Mouse (Mus musculus) heart, postnatal 0 days (tissue): ENCODE measurements around the gene Cmip. TPM values are rescaled to one million over a fixed set of nuclear protein-coding genes. Genes with fewer than 3 reads are reported as not detected.

Source experiments
- ATAC-seq: fragments of 200-750 bp; cut with Nextera tagmentation; 2 replicates; pipeline ENCODE4 v1.8.0; 2017; ENCODE audit warnings: low read depth, moderate number of reproducible peaks, moderate library complexity; ENCODE audit not compliant: insufficient read depth
- DNase-seq: peaks from one replicate; pipeline ENCODE4 v3.0.0-alpha.2; 2016; ENCODE audit warnings: low spot score
- H3K27ac ChIP-seq: fragments of 300-500 bp; sonication (generic); 2 replicates; pipeline ENCODE4 v1.5.1; 2014; ENCODE audit warnings: low read depth, mild to moderate bottlenecking
- H3K27me3 ChIP-seq: fragments of 300-500 bp; sonication (generic); 2 replicates; pipeline ENCODE4 v1.6.1; 2014; ENCODE audit warnings: low read length, mixed read lengths; ENCODE audit not compliant: control insufficient read depth, insufficient read depth
- H3K36me3 ChIP-seq: fragments of 300-500 bp; sonication (generic); replicated peaks from 2 replicates; pipeline ENCODE4 v1.6.1; 2014; ENCODE audit warnings: low read length, mixed read lengths; ENCODE audit not compliant: control insufficient read depth, insufficient read depth
- H3K4me1 ChIP-seq: fragments of 300-500 bp; sonication (generic); 2 replicates; pipeline ENCODE4 v1.6.1; 2014; ENCODE audit warnings: antibody characterized with exemption; ENCODE audit not compliant: control insufficient read depth, insufficient read depth
- H3K4me2 ChIP-seq: fragments of 300-500 bp; sonication (generic); 2 replicates; pipeline ENCODE4 v1.6.1; 2014; ENCODE audit warnings: low read depth, mild to moderate bottlenecking, low read length, moderate library complexity
- H3K4me3 ChIP-seq: fragments of 300-500 bp; sonication (generic); 2 replicates; pipeline ENCODE4 v1.5.1; 2014; ENCODE audit warnings: low read depth, low read length
- H3K9ac ChIP-seq: fragments of 300-500 bp; sonication (generic); replicated peaks from 2 replicates; pipeline ENCODE4 v1.6.1; 2014; ENCODE audit warnings: low read depth, low read length, mixed read lengths
- H3K9me3 ChIP-seq: fragments of 300-500 bp; sonication (generic); replicated peaks from 2 replicates; pipeline ENCODE4 v1.6.1; 2016; ENCODE audit warnings: low read length; ENCODE audit not compliant: control insufficient read depth
- CTCF ChIP-seq: IDR thresholded peaks from 2 replicates; pipeline ENCODE4 v1.5.1; 2016; ENCODE audit warnings: antibody characterized with exemption, control low read depth, low read depth
- EP300 ChIP-seq: IDR thresholded peaks from 2 replicates; pipeline ENCODE4 v1.6.1; 2016; ENCODE audit warnings: antibody characterized with exemption, low read depth
- WGBS: fragments of 180-500 bp; shearing (Covaris S2); extraction: QIAGEN DNeasy Blood & Tissue Kit; methylation state at CpG from one replicate; pipeline ENCODE4 v1.1.7; 2014; 5-methylcytosine and 5-hydroxymethylcytosine counted together
- polyA plus RNA-seq: library from polyadenylated mRNA; unstranded; fragments of >200 nt; fragmentation: Nextera tagmentation; extraction: Ambion mirVana; gene quantifications from 2 replicates; pipeline ENCODE4 v1.2.1, GENCODE M21; 2015
- total RNA-seq: library from RNA; depleted of rRNA; stranded (reverse); fragments of >200 nt; gene quantifications from 2 replicates; pipeline ENCODE4 v1.2.3, GENCODE M21; 2014; ENCODE audit warnings: low replicate concordance

Cmip gene
- total and polyA plus RNA-seq, 2 experiments from 2014 or later = 5.7 to 11.1 TPM

GRCm38 (mm10) chr8:117395055-117395454 is 138.2 kb downstream of the Cmip start:
- Histone ChIP-seq H3K4me2 (no peak overlapping the region), H3K4me1 (no peaks in the 10 kb centered on the region), H3K9me3 (no peaks in the 10 kb centered on the region), H3K4me3 (no peak overlapping the region), H3K27me3 (no peaks in the 10 kb centered on the region), H3K36me3 (no peaks in the 10 kb centered on the region), H3K27ac (no peak overlapping the region), H3K9ac (no peak overlapping the region)
- ATAC-seq (no peak), DNase-seq (no peak)
- TF ChIP-seq EP300 = no peak
- no peak for TF ChIP-seq CTCF
- WGBS = 83% methylated on average over 7 of the region's 7 CpGs

GRCm38 (mm10) chr8:117396884-117397283 is 140.0 kb downstream of the Cmip start:
- TF ChIP-seq CTCF (no peak), EP300 (no peak)
- H3K27me3 ChIP-seq = no peaks in the 10 kb centered on the region
- H3K4me3 ChIP-seq = no peak overlapping the region
- no peak overlapping the region for H3K9ac ChIP-seq
- H3K9me3 ChIP-seq = no peaks in the 10 kb centered on the region
- ATAC-seq = no peak
- 90% methylated on average over 4 of the region's 4 CpGs for WGBS
- no peak overlapping the region for H3K4me2 ChIP-seq
- no peak for DNase-seq
- no peaks in the 10 kb centered on the region for H3K36me3 ChIP-seq
- no peaks in the 10 kb centered on the region for H3K4me1 ChIP-seq
- no peak overlapping the region for H3K27ac ChIP-seq

GRCm38 (mm10) chr8:117397751-117398150 is 140.9 kb downstream of the Cmip start:
- DNase-seq (no peak), ATAC-seq (no peak)
- no peak for TF ChIP-seq CTCF
- no peak for TF ChIP-seq EP300
- Histone ChIP-seq H3K4me3 (no peak overlapping the region), H3K27me3 (no peaks in the 10 kb centered on the region), H3K36me3 (no peaks in the 10 kb centered on the region), H3K4me2 (no peak overlapping the region), H3K9me3 (no peaks in the 10 kb centered on the region), H3K27ac (no peak overlapping the region), H3K9ac (no peak overlapping the region), H3K4me1 (no peaks in the 10 kb centered on the region)
- 96% methylated on average over 15 of the region's 15 CpGs for WGBS

DNA sequence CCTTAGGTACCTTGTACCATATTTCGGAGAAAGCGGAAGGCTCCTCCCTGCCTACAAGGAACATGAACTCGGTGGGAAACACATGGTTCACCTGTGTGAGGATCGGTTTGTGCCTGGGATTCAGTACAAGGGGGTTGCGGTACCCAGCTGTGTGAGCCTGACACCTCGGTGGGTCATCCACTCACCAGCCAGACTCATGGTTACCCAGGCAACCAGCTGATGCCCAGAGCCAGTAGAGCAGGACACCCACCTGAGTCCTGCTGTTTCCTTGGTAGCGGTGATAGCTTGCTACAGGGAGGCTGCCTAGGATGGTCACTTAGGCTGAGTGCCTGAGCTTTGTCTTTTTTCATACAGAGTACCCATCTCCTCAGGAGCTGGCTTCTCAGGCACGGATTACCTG is 142.4 kb downstream of the Cmip start:
- no peaks in the 10 kb centered on the region for H3K9me3 ChIP-seq
- no peaks in the 10 kb centered on the region for H3K36me3 ChIP-seq
- H3K4me3 ChIP-seq = no peak overlapping the region
- H3K27me3 ChIP-seq = no peaks in the 10 kb centered on the region
- no peak for TF ChIP-seq CTCF
- TF ChIP-seq EP300 = no peak
- H3K27ac ChIP-seq = no peak overlapping the region
- 0 out of 2 replicates have a peak, but pooled peaks cover 8% of the 10 kb centered on the region for H3K4me1 ChIP-seq
- DNase-seq (no peak), ATAC-seq (no peak)
- WGBS = 85% methylated on average over 8 of the region's 8 CpGs
- H3K4me2 ChIP-seq = no peak overlapping the region
- H3K9ac ChIP-seq = no peak overlapping the region

- DNase-seq (no peak), ATAC-seq (no peak)
- H3K4me3 ChIP-seq = no peak overlapping the region
- no peaks in the 10 kb centered on the region for H3K27me3 ChIP-seq
- no peaks in the 10 kb centered on the region for H3K9me3 ChIP-seq
- WGBS = 77% methylated on average over 6 of the region's 6 CpGs
- H3K27ac ChIP-seq = no peak overlapping the region
- no peak overlapping the region for H3K9ac ChIP-seq
- H3K36me3 ChIP-seq = no peaks in the 10 kb centered on the region
- no peak overlapping the region for H3K4me2 ChIP-seq
- TF ChIP-seq EP300 (no peak), CTCF (no peak)
- H3K4me1 ChIP-seq = 0 out of 2 replicates have a peak, but pooled peaks cover 10% of the 10 kb centered on the region
These were observed 144.0 kb downstream of the Cmip start for GRCm38 (mm10) chr8:117400820-117401219.

DNA sequence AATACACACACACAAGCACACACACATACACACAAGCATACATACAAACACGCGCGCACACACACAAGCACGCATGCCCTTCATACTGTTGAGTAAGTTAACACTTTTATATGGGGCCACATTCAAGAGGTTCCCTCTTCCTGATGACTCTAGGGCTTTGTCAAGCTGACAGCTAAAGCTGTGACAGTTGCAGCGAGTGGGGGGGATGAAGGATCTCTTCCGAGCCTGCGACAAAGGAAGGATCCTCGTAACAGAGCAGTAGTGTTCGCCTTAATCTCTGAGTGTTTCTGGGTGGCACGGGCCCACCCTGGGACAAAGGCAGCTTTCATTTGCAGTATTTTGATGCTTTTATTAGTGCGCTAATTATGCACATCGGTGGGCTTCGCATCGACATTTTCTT is 145.0 kb downstream of the Cmip start:
- WGBS = 86% methylated on average over 14 of the region's 14 CpGs
- no peak overlapping the region for H3K4me2 ChIP-seq
- DNase-seq = no peak
- no peak overlapping the region for H3K4me3 ChIP-seq
- no peak for TF ChIP-seq EP300
- no peak for TF ChIP-seq CTCF
- no peak overlapping the region for H3K9ac ChIP-seq
- H3K4me1 ChIP-seq = 0 out of 2 replicates have a peak, but pooled peaks cover 10% of the 10 kb centered on the region
- no peaks in the 10 kb centered on the region for H3K36me3 ChIP-seq
- H3K27ac ChIP-seq = no peak overlapping the region
- ATAC-seq = no peak
- no peaks in the 10 kb centered on the region for H3K9me3 ChIP-seq
- no peaks in the 10 kb centered on the region for H3K27me3 ChIP-seq
